Mouse (Mus musculus) CH12.LX (cell line): Measurements from ENCODE around the gene Glp2r. TPM values are rescaled to one million over a fixed set of nuclear protein-coding genes. Genes with fewer than 3 reads are reported as not detected.

ENCODE experiments used
- DNase-seq: peaks from one replicate; pipeline ENCODE4 v3.0.0-alpha.2; 2013; ENCODE audit errors: extremely low read depth
- H3K27ac ChIP-seq: 2 replicates; pipeline ENCODE4 v1.5.1; 2012; ENCODE audit warnings: low read depth, mild to moderate bottlenecking, control low read depth, moderate library complexity; ENCODE audit not compliant: insufficient read depth
- H3K27me3 ChIP-seq: replicated peaks from 2 replicates; pipeline ENCODE3; 2012; ENCODE audit warnings: inconsistent platforms
- H3K36me3 ChIP-seq, 2 experiments: replicated peaks in 1 of 2; 2 replicates each; pipeline versions ENCODE3 to v1.6.1; 2012; ENCODE audit warnings: inconsistent platforms in 1 of 2, low read length in 1 of 2, mild to moderate bottlenecking in 1 of 2, mixed read lengths in 1 of 2, moderate library complexity in 1 of 2; ENCODE audit not compliant: control insufficient read depth in 1 of 2, insufficient read depth in 1 of 2
- H3K4me1 ChIP-seq, 2 experiments: 2 replicates each; pipeline ENCODE4 v1.6.1; 2012; ENCODE audit warnings: inconsistent platforms in 1 of 2, moderate library complexity in 1 of 2; ENCODE audit not compliant: insufficient read depth in 2 of 2, control insufficient read depth in 1 of 2
- H3K4me2 ChIP-seq: 2 replicates; pipeline ENCODE4 v1.6.1; 2012; ENCODE audit warnings: low read depth, mild to moderate bottlenecking, control low read depth; ENCODE audit not compliant: poor library complexity, insufficient read depth, severe bottlenecking
- H3K4me3 ChIP-seq, 3 experiments: fragments of 150-350 bp in 1 of 3; sonication (generic) in 1 of 3; replicated peaks in 1 of 3; 2 replicates each; pipeline versions ENCODE3 to v1.5.1; 2011 to 2012; ENCODE audit warnings: low read depth in 2 of 3, low read length in 2 of 3, mild to moderate bottlenecking in 2 of 3, moderate library complexity in 2 of 3, control low read depth in 1 of 3, improper control_type of control experiment in 1 of 3, inconsistent platforms in 1 of 3, mixed read lengths in 1 of 3; ENCODE audit not compliant: poor library complexity in 1 of 3
- H3K79me2 ChIP-seq: replicated peaks from 2 replicates; pipeline ENCODE4 v1.6.1; 2012; ENCODE audit warnings: mild to moderate bottlenecking, moderate library complexity; ENCODE audit not compliant: control insufficient read depth, poor library complexity, insufficient read depth, severe bottlenecking; ENCODE audit errors: extremely low read depth
- H3K9ac ChIP-seq: 2 replicates; pipeline ENCODE4 v1.6.1; 2012; ENCODE audit warnings: low read depth, mild to moderate bottlenecking, control low read depth, moderate library complexity; ENCODE audit not compliant: insufficient read depth
- H3K9me3 ChIP-seq: replicated peaks from 2 replicates; pipeline ENCODE3; 2012; ENCODE audit warnings: low read length, inconsistent platforms, mixed read lengths
- BHLHE40 ChIP-seq: IDR thresholded peaks from 2 replicates; pipeline ENCODE4 v1.6.1; 2011; ENCODE audit warnings: mild to moderate bottlenecking, low read depth, low read length, improper control_type of control experiment
- E2F4 ChIP-seq: IDR thresholded peaks from 2 replicates; pipeline ENCODE4 v1.6.1; 2011; ENCODE audit warnings: low read depth, low read length, improper control_type of control experiment; ENCODE audit not compliant: insufficient replicate concordance
- ELF1 ChIP-seq: IDR thresholded peaks from 2 replicates; pipeline ENCODE4 v1.6.1; 2014; ENCODE audit warnings: low read depth, mild to moderate bottlenecking, inconsistent platforms, low read length, improper control_type of control experiment
- EP300 ChIP-seq: IDR thresholded peaks from 2 replicates; pipeline ENCODE4 v1.6.1; 2011; ENCODE audit warnings: low read length, improper control_type of control experiment
- HCFC1 ChIP-seq: IDR thresholded peaks from 2 replicates; pipeline ENCODE4 v1.6.1; 2012; ENCODE audit warnings: low read depth, mild to moderate bottlenecking, inconsistent platforms, low read length, improper control_type of control experiment
- JUN ChIP-seq: IDR thresholded peaks from 2 replicates; pipeline ENCODE4 v1.6.1; 2011; ENCODE audit warnings: low read depth, mild to moderate bottlenecking, low read length, improper control_type of control experiment, moderate library complexity; ENCODE audit not compliant: insufficient read depth
- MEF2A ChIP-seq: IDR thresholded peaks from 2 replicates; pipeline ENCODE4 v1.6.1; 2014; ENCODE audit warnings: low read depth, mild to moderate bottlenecking, inconsistent platforms, low read length, improper control_type of control experiment, borderline replicate concordance
- MYC ChIP-seq: IDR thresholded peaks from 2 replicates; pipeline ENCODE4 v1.6.1; 2011; ENCODE audit warnings: low read depth, mild to moderate bottlenecking, improper control_type of control experiment, low read length
- NRF1 ChIP-seq: IDR thresholded peaks from 2 replicates; pipeline ENCODE4 v1.6.1; 2014; ENCODE audit warnings: low read depth, mild to moderate bottlenecking, inconsistent platforms, low read length, improper control_type of control experiment, moderate library complexity
- PAX5 ChIP-seq: IDR thresholded peaks from 2 replicates; pipeline ENCODE4 v1.6.1; 2012; ENCODE audit warnings: low read length, inconsistent platforms, mixed read lengths
- POLR2A ChIP-seq: IDR thresholded peaks from 2 replicates; pipeline ENCODE4 v1.6.1; 2011; ENCODE audit warnings: low read depth, mild to moderate bottlenecking, improper control_type of control experiment, low read length
- POLR2AphosphoS2 ChIP-seq: IDR thresholded peaks from 2 replicates; pipeline ENCODE4 v1.6.1; 2011; ENCODE audit warnings: low read depth, low read length, improper control_type of control experiment
- RAD21 ChIP-seq: IDR thresholded peaks from 2 replicates; pipeline ENCODE4 v1.6.1; 2011; ENCODE audit warnings: low read depth, mild to moderate bottlenecking, low read length, improper control_type of control experiment, moderate library complexity
- RCOR1 ChIP-seq: conservative IDR thresholded peaks from 2 replicates; pipeline ENCODE4 v1.6.1; 2012; ENCODE audit warnings: low read depth, mild to moderate bottlenecking, inconsistent platforms, low read length, improper control_type of control experiment
- SIN3A ChIP-seq: IDR thresholded peaks from 2 replicates; pipeline ENCODE4 v1.6.1; 2012; ENCODE audit warnings: low read length, improper control_type of control experiment, inconsistent platforms
- TCF12 ChIP-seq: IDR thresholded peaks from 2 replicates; pipeline ENCODE4 v1.6.1; 2014; ENCODE audit warnings: low read depth, mild to moderate bottlenecking, inconsistent platforms, low read length, improper control_type of control experiment
- USF2 ChIP-seq: conservative IDR thresholded peaks from 2 replicates; pipeline ENCODE4 v1.6.1; 2011; ENCODE audit warnings: low read depth, low read length, improper control_type of control experiment
- ZKSCAN1 ChIP-seq: IDR thresholded peaks from 2 replicates; pipeline ENCODE4 v1.6.1; 2012; ENCODE audit warnings: low read depth, inconsistent platforms, low read length, improper control_type of control experiment, borderline replicate concordance
- ZNF384 ChIP-seq: IDR thresholded peaks from 2 replicates; pipeline ENCODE4 v1.6.1; 2012; ENCODE audit warnings: low read depth, low read length, improper control_type of control experiment, inconsistent platforms
- dilution Hi-C: fragments of 300-500 bp; cut with MboI; formaldehyde crosslinking; loops from 2 replicates; pipeline ENCODE4 v1.14.3; 2020; ENCODE audit warnings: low sequenced_read_pairs; ENCODE audit not compliant: extremely low pct_unique_long_range_greater_than_20kb, extremely low pct_ligation_motif_present
- in situ Hi-C: fragments of 300-500 bp; cut with MboI; formaldehyde crosslinking; loops from 3 replicates; pipeline ENCODE4 v1.14.3; 2019; ENCODE audit warnings: low sequenced_read_pairs, low pct_ligation_motif_present, low pct_unique_long_range_greater_than_20kb, mixed read lengths
- polyA plus RNA-seq: library from polyadenylated mRNA; unstranded; fragments of >175 nt; gene quantifications from 2 replicates; pipeline ENCODE4 v1.2.1, GENCODE M21; 2012; ENCODE audit warnings: low read depth; ENCODE audit not compliant: insufficient read length
- total RNA-seq, 2 experiments: library from RNA; depleted of rRNA; stranded (reverse); fragments of 300-350 nt in 1 of 2; fragments of >200 nt in 1 of 2; gene quantifications; 2 replicates each; pipeline ENCODE4 v1.2.3; 2012 to 2014

The Glp2r gene
- total and polyA plus RNA-seq, 3 experiments, result 0.04 to 0.09 (median 0.07) TPM

DNA sequence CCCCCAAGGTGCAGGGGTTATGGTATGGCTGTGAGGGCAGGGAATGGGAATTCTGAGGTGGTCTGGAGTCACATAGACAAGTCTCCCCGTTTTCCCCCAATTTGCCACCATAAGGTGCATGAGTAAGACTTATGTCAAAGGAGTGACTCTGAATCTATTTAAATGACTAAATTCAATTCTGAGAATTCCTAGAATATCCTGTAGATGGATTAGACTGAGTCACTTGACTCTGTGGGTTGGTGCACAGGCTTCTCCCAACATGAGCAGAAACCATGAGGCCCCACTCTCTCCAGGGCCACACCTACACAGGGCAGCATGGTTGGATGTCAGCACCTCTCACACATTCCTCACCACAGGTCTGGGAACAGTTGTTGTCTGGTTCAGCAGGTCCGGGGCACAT lies 91.0 kb downstream of the Glp2r start:
- dilution Hi-C loops, result no loop called here

DNA sequence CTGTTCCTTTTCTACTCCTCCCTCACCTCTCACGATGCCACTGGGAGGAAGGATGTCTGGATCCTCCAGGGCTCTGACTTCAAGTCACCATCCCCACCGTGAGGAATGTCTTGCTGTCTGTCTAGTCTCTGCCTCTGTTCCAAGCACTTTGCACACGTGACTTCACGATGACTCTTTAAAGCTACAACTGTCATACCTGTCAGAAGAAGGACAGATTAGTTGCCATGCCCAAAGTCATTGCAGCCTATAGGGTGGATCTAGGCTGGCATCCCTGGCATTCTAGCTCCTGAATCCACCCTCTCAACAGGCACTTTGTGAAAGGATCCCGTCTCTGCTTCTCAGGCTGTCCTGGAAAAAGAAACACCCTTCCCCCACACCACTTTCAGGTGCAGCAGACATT lies 91.7 kb downstream of the Glp2r start:
- no peaks in the 10 kb centered on the region for H3K9me3 ChIP-seq
- no peak overlapping the region for H3K27ac ChIP-seq
- no peaks in the 10 kb centered on the region for H3K79me2 ChIP-seq
- H3K4me2 ChIP-seq, result no peak overlapping the region
- no peak for DNase-seq
- H3K9ac ChIP-seq, result no peak overlapping the region
- H3K36me3 ChIP-seq, result peaks cover 0 to 67% of the 10 kb centered on the region in 2 experiments
- in situ Hi-C loops, result no loop called here
- TF ChIP-seq BHLHE40 (no peak), TCF12 (no peak), ZKSCAN1 (no peak), ELF1 (no peak), USF2 (no peak), POLR2AphosphoS2 (no peak), RAD21 (no peak), MYC (no peak), POLR2A (no peak), MEF2A (no peak), NRF1 (no peak), SIN3A (no peak), HCFC1 (no peak), ZNF384 (no peak), EP300 (no peak), JUN (no peak), E2F4 (no peak), RCOR1 (no peak)
- no peaks in the 10 kb centered on the region for H3K27me3 ChIP-seq
- peaks cover 10 to 31% of the 10 kb centered on the region in 2 experiments for H3K4me1 ChIP-seq
- dilution Hi-C loops, result no loop called here
- no peak overlapping the region for H3K4me3 ChIP-seq

More for the DNA sequence above, 91.0 kb downstream of the Glp2r start:
- Histone ChIP-seq H3K27me3 (no peaks in the 10 kb centered on the region), H3K36me3 (peaks cover 0 to 70% of the 10 kb centered on the region in 2 experiments), H3K4me2 (no peak overlapping the region), H3K9ac (no peak overlapping the region), H3K27ac (no peak overlapping the region), H3K79me2 (no peaks in the 10 kb centered on the region), H3K4me3 (no peak overlapping the region)
- TF ChIP-seq PAX5, result no peak
- TF ChIP-seq, all 38 proteins: peak for 0
- H3K9me3 ChIP-seq, result no peaks in the 10 kb centered on the region
- peaks cover 10 to 31% of the 10 kb centered on the region in 2 experiments for H3K4me1 ChIP-seq
- DNase-seq, result no peak
- in situ Hi-C loops, result no loop called here
